Mouse (Mus musculus): ENCODE measurements around the gene Mpp2. TPM values are rescaled to one million over a fixed set of nuclear protein-coding genes. Genes with fewer than 3 reads are reported as not detected.

Mpp2 gene
- polyA plus RNA-seq, 1 experiment: 4.9 TPM

GRCm38 (mm10) chr11:102024084-102024758 lies 64.1 kb downstream of the Mpp2 start:
- DNase-seq: peak; percentile 21
- 66% methylated on average over 6 of the region's 6 CpGs for WGBS
- Histone ChIP-seq H3K27ac (ENCODE audit: insufficient read depth, low read depth, low read length) (no peak overlapping the region), H3K4me1 (ENCODE audit: control insufficient read depth, insufficient read depth, low read length) (no peaks in the 10 kb centered on the region), H3K27me3 (replicated peaks; ENCODE audit: control insufficient read depth, insufficient read depth, low read length) (no peaks in the 10 kb centered on the region), H3K36me3 (ENCODE audit: control insufficient read depth, insufficient read depth, low read length) (no peaks in the 10 kb centered on the region), H3K4me3 (ENCODE audit: insufficient read depth, low read depth, low read length) (no peak overlapping the region)
- TF ChIP-seq POLR2A (IDR thresholded peaks at IDR 0.05; ENCODE audit: low read depth, low read length) (no peak), CTCF (conservative IDR thresholded peaks at IDR 0.05; ENCODE audit: insufficient read depth, insufficient read length, low read depth, low read length) (no peak)

- Histone ChIP-seq H3K4me3 (ENCODE audit: insufficient read depth, low read depth, low read length) (no peak overlapping the region), H3K27me3 (replicated peaks; ENCODE audit: control insufficient read depth, insufficient read depth, low read length) (no peaks in the 10 kb centered on the region), H3K4me1 (ENCODE audit: control insufficient read depth, insufficient read depth, low read length) (no peaks in the 10 kb centered on the region), H3K36me3 (ENCODE audit: control insufficient read depth, insufficient read depth, low read length) (no peaks in the 10 kb centered on the region), H3K27ac (ENCODE audit: insufficient read depth, low read depth, low read length) (no peak overlapping the region)
- no peak for TF ChIP-seq CTCF (conservative IDR thresholded peaks at IDR 0.05; ENCODE audit: insufficient read depth, insufficient read length, low read depth, low read length)
- TF ChIP-seq POLR2A (IDR thresholded peaks at IDR 0.05; ENCODE audit: low read depth, low read length): no peak
- no peak for DNase-seq
- WGBS: 80% methylated on average over 13 of the region's 13 CpGs
Measured at GRCm38 (mm10) chr11:102023406-102023805, 64.9 kb downstream of the Mpp2 start.

GRCm38 (mm10) chr11:102021196-102021595 lies 67.1 kb downstream of the Mpp2 start:
- no peak for TF ChIP-seq POLR2A (IDR thresholded peaks at IDR 0.05; ENCODE audit: low read depth, low read length)

GRCm38 (mm10) chr11:102019736-102020135 lies 68.6 kb downstream of the Mpp2 start:
- H3K27ac ChIP-seq (ENCODE audit: insufficient read depth, low read depth, low read length): no peak overlapping the region
- no peaks in the 10 kb centered on the region for H3K4me1 ChIP-seq (ENCODE audit: control insufficient read depth, insufficient read depth, low read length)
- no peak overlapping the region for H3K4me3 ChIP-seq (ENCODE audit: insufficient read depth, low read depth, low read length)
- TF ChIP-seq POLR2A (IDR thresholded peaks at IDR 0.05; ENCODE audit: low read depth, low read length): no peak
- no peak for TF ChIP-seq CTCF (conservative IDR thresholded peaks at IDR 0.05; ENCODE audit: insufficient read depth, insufficient read length, low read depth, low read length)
- no peaks in the 10 kb centered on the region for H3K27me3 ChIP-seq (replicated peaks; ENCODE audit: control insufficient read depth, insufficient read depth, low read length)
- no peak for DNase-seq
- H3K36me3 ChIP-seq (ENCODE audit: control insufficient read depth, insufficient read depth, low read length): no peaks in the 10 kb centered on the region
- 80% methylated on average over 9 of the region's 9 CpGs for WGBS

More at GRCm38 (mm10) chr11:102021196-102021595, 67.1 kb downstream of the Mpp2 start:
- Histone ChIP-seq H3K27ac (ENCODE audit: insufficient read depth, low read depth, low read length) (no peak overlapping the region), H3K4me3 (ENCODE audit: insufficient read depth, low read depth, low read length) (no peak overlapping the region), H3K4me1 (ENCODE audit: control insufficient read depth, insufficient read depth, low read length) (no peaks in the 10 kb centered on the region), H3K36me3 (ENCODE audit: control insufficient read depth, insufficient read depth, low read length) (no peaks in the 10 kb centered on the region), H3K27me3 (replicated peaks; ENCODE audit: control insufficient read depth, insufficient read depth, low read length) (no peaks in the 10 kb centered on the region)
- DNase-seq: no peak
- WGBS: 86% methylated on average over 5 of the region's 5 CpGs

GRCm38 (mm10) chr11:102016136-102016535 lies 72.2 kb downstream of the Mpp2 start:
- Histone ChIP-seq H3K4me3 (ENCODE audit: insufficient read depth, low read depth, low read length) (no peak overlapping the region), H3K27me3 (replicated peaks; ENCODE audit: control insufficient read depth, insufficient read depth, low read length) (no peaks in the 10 kb centered on the region), H3K4me1 (ENCODE audit: control insufficient read depth, insufficient read depth, low read length) (no peaks in the 10 kb centered on the region), H3K36me3 (ENCODE audit: control insufficient read depth, insufficient read depth, low read length) (no peaks in the 10 kb centered on the region), H3K27ac (ENCODE audit: insufficient read depth, low read depth, low read length) (no peak overlapping the region)
- WGBS: 83% methylated on average over 1 of the region's 1 CpGs
- peak; percentile 36 for DNase-seq
- no peak for TF ChIP-seq POLR2A (IDR thresholded peaks at IDR 0.05; ENCODE audit: low read depth, low read length)
- no peak for TF ChIP-seq CTCF (conservative IDR thresholded peaks at IDR 0.05; ENCODE audit: insufficient read depth, insufficient read length, low read depth, low read length)

- Histone ChIP-seq H3K36me3 (ENCODE audit: control insufficient read depth, insufficient read depth, low read length) (no peaks in the 10 kb centered on the region), H3K4me1 (ENCODE audit: control insufficient read depth, insufficient read depth, low read length) (no peaks in the 10 kb centered on the region), H3K4me3 (ENCODE audit: insufficient read depth, low read depth, low read length) (no peak overlapping the region), H3K27me3 (replicated peaks; ENCODE audit: control insufficient read depth, insufficient read depth, low read length) (no peaks in the 10 kb centered on the region), H3K27ac (ENCODE audit: insufficient read depth, low read depth, low read length) (no peak overlapping the region)
- 70% methylated on average over 6 of the region's 6 CpGs for WGBS
- no peak for DNase-seq
- no peak for TF ChIP-seq POLR2A (IDR thresholded peaks at IDR 0.05; ENCODE audit: low read depth, low read length)
- no peak for TF ChIP-seq CTCF (conservative IDR thresholded peaks at IDR 0.05; ENCODE audit: insufficient read depth, insufficient read length, low read depth, low read length)
Measured at GRCm38 (mm10) chr11:102015472-102015871, 72.8 kb downstream of the Mpp2 start.

GRCm38 (mm10) chr11:102013201-102013600 lies 75.1 kb downstream of the Mpp2 start:
- no peaks in the 10 kb centered on the region for H3K36me3 ChIP-seq (ENCODE audit: control insufficient read depth, insufficient read depth, low read length)
- no peak overlapping the region for H3K4me3 ChIP-seq (ENCODE audit: insufficient read depth, low read depth, low read length)
- TF ChIP-seq CTCF (conservative IDR thresholded peaks at IDR 0.05; ENCODE audit: insufficient read depth, insufficient read length, low read depth, low read length) (0 out of 2 replicates have a peak, but pooled peaks have one; percentile 11), POLR2A (IDR thresholded peaks at IDR 0.05; ENCODE audit: low read depth, low read length) (no peak)
- no peak overlapping the region for H3K27ac ChIP-seq (ENCODE audit: insufficient read depth, low read depth, low read length)
- no peaks in the 10 kb centered on the region for H3K27me3 ChIP-seq (replicated peaks; ENCODE audit: control insufficient read depth, insufficient read depth, low read length)
- H3K4me1 ChIP-seq (ENCODE audit: control insufficient read depth, insufficient read depth, low read length): no peaks in the 10 kb centered on the region
- 74% methylated on average over 8 of the region's 8 CpGs for WGBS
- no peak for DNase-seq
